Mouse (Mus musculus) hindbrain, embryonic 16.5 days (tissue): ENCODE measurements at regions not wholly inside any gene's neighbourhood (a gene's known extent, or its start where the extent isn't known, plus 50 kb on each side); places are given as distances from the start of the nearest gene placed in this dataset.
A peak's percentile ranks its signal among the peaks of the same experiment; 100 is the strongest.

Source experiments
- ATAC-seq: fragments of 200-750 bp; cut with Nextera tagmentation; 2 replicates; pipeline ENCODE4 v1.8.0; 2017; ENCODE audit warnings: moderate TSS enrichment, moderate library complexity
- H3K27ac ChIP-seq: fragments of 300-500 bp; sonication (generic); 2 replicates; pipeline ENCODE4 v1.5.1; 2014; ENCODE audit warnings: low read depth, mild to moderate bottlenecking, control low read depth, low read length, moderate library complexity
- H3K27me3 ChIP-seq: fragments of 300-500 bp; sonication (generic); replicated peaks from 2 replicates; pipeline ENCODE4 v1.6.1; 2014; ENCODE audit warnings: low read length; ENCODE audit not compliant: control insufficient read depth, insufficient read depth
- H3K36me3 ChIP-seq: fragments of 300-500 bp; sonication (generic); 2 replicates; pipeline ENCODE4 v1.6.1; 2014; ENCODE audit warnings: mild to moderate bottlenecking, low read length, moderate library complexity, mixed read lengths; ENCODE audit not compliant: control insufficient read depth, insufficient read depth
- H3K4me1 ChIP-seq: fragments of 300-500 bp; sonication (generic); 2 replicates; pipeline ENCODE4 v1.6.1; 2014; ENCODE audit warnings: low read depth, low read length; ENCODE audit not compliant: control insufficient read depth, insufficient read depth
- H3K4me2 ChIP-seq: fragments of 300-500 bp; sonication (generic); 2 replicates; pipeline ENCODE4 v1.6.1; 2014; ENCODE audit warnings: mild to moderate bottlenecking, low read length, control low read depth, moderate library complexity
- H3K4me3 ChIP-seq: fragments of 300-500 bp; sonication (generic); 2 replicates; pipeline ENCODE4 v1.5.1; 2014; ENCODE audit warnings: mild to moderate bottlenecking, low read length, control low read depth, moderate library complexity
- H3K9ac ChIP-seq: fragments of 300-500 bp; sonication (generic); 2 replicates; pipeline ENCODE4 v1.6.1; 2014; ENCODE audit warnings: low read depth, mild to moderate bottlenecking, control low read depth, low read length, moderate library complexity
- H3K9me3 ChIP-seq: fragments of 300-500 bp; sonication (generic); 2 replicates; pipeline ENCODE4 v1.6.1; 2014; ENCODE audit warnings: mild to moderate bottlenecking, low read length, moderate library complexity; ENCODE audit not compliant: control insufficient read depth
- WGBS: fragments of 180-500 bp; shearing (Covaris S2); extraction: QIAGEN DNeasy Blood & Tissue Kit; methylation state at CpG from one replicate; pipeline ENCODE4 v1.1.7; 2014; 5-methylcytosine and 5-hydroxymethylcytosine counted together

DNA sequence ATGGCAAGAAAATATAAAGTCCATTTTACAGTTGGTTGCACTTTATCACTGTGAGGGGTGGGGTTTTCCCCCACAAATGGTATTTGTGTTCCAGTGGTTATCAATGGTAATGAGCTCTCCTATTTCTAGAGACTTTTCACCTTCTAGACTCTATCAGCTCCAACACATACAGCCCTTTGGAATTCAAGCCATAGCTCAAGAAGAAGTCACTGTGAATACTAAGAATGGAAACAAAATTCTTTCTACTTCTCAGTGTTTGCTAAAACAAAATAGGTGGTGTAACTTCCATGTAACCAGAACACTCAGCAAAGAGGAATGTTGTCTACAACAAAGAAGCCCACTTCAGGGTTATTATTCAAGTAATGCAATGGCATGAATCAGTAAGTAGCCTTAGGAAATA is 173.8 kb upstream of the Tmco5 start:
- H3K4me1 ChIP-seq: no peaks in the 10 kb centered on the region
- ATAC-seq: no peak
- no peak overlapping the region for H3K9ac ChIP-seq
- no peaks in the 10 kb centered on the region for H3K9me3 ChIP-seq
- no peak overlapping the region for H3K27ac ChIP-seq
- H3K27me3 ChIP-seq: no peaks in the 10 kb centered on the region
- H3K4me2 ChIP-seq: no peak overlapping the region
- H3K4me3 ChIP-seq: no peak overlapping the region
- no peaks in the 10 kb centered on the region for H3K36me3 ChIP-seq

GRCm38 (mm10) chr2:116709608-116710007 is 168.9 kb upstream of the Tmco5 start:
- Histone ChIP-seq H3K4me2 (no peak overlapping the region), H3K9ac (no peak overlapping the region), H3K4me3 (no peak overlapping the region), H3K27ac (no peak overlapping the region), H3K4me1 (no peaks in the 10 kb centered on the region), H3K9me3 (no peaks in the 10 kb centered on the region), H3K27me3 (no peaks in the 10 kb centered on the region), H3K36me3 (no peaks in the 10 kb centered on the region)
- 70% methylated on average over 4 of the region's 4 CpGs for WGBS
- ATAC-seq: no peak

DNA sequence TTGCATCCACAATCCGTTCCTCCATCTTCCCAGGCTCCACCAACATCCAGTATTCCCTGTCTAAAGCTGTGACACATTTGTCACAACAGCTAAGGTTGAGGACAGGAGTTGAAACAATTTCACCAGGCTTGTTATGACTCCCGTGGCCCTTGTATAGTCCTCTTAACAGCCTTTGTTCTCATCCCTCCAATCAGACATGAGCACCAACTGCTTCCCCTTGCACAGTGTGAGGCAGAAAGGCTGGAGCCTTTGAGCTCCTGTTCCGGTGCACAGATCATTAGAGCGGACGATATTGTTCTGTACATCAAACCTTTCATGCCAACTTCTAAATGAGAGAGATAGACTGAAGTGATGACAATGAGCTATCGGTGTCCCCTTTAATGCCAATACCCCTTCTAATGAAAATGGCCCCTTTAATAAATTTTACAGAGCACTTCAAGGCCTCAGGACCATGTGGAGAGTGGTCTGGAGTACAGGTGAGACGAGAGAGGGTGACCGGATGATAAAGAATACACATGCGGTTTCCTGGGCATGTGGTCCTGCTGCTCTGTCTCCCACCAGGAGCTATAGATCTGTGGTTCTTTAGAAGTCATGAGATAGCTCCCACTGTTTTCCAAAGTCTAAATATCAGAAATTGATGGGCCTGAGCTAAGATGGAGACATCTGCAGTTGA is 161.8 kb upstream of the Tmco5 start:
- no peak overlapping the region for H3K4me3 ChIP-seq
- no peaks in the 10 kb centered on the region for H3K9me3 ChIP-seq
- H3K4me1 ChIP-seq: no peaks in the 10 kb centered on the region
- no peak overlapping the region for H3K27ac ChIP-seq
- ATAC-seq: no peak
- no peak overlapping the region for H3K9ac ChIP-seq
- no peaks in the 10 kb centered on the region for H3K27me3 ChIP-seq
- WGBS: 57% methylated on average over 9 of the region's 9 CpGs
- H3K36me3 ChIP-seq: no peaks in the 10 kb centered on the region
- no peak overlapping the region for H3K4me2 ChIP-seq

GRCm38 (mm10) chr2:116718637-116719036 is 159.9 kb upstream of the Tmco5 start:
- H3K27ac ChIP-seq: no peak overlapping the region
- H3K4me1 ChIP-seq: no peaks in the 10 kb centered on the region
- no peak overlapping the region for H3K9ac ChIP-seq
- H3K4me2 ChIP-seq: no peak overlapping the region
- H3K27me3 ChIP-seq: no peaks in the 10 kb centered on the region
- H3K9me3 ChIP-seq: no peaks in the 10 kb centered on the region
- H3K36me3 ChIP-seq: no peaks in the 10 kb centered on the region
- ATAC-seq: no peak
- WGBS: 91% methylated on average over 5 of the region's 5 CpGs
- no peak overlapping the region for H3K4me3 ChIP-seq

DNA sequence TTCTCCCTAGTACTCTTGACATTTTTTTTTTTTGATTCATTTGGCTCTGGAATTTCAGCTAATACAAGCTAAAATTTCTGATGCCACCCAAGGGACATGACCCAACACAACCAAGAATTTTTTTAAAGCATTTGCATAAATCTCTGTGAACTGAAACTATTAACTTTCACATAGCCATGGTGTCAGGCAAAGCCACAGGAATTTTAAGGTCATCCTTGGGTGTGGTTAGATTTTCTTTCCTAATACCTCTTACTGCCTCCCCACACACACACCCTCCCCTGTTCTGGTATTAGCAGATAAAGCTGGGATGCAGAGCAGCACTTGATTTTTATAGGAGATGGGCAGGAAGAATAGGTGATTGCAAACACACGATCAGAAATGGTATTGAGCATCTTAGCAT is 150.9 kb upstream of the Tmco5 start:
- no peak overlapping the region for H3K4me3 ChIP-seq
- H3K36me3 ChIP-seq: no peaks in the 10 kb centered on the region
- H3K9me3 ChIP-seq: no peaks in the 10 kb centered on the region
- no peak overlapping the region for H3K4me2 ChIP-seq
- no peak overlapping the region for H3K9ac ChIP-seq
- no peaks in the 10 kb centered on the region for H3K4me1 ChIP-seq
- no peaks in the 10 kb centered on the region for H3K27me3 ChIP-seq
- no peak for ATAC-seq
- WGBS: 73% methylated on average over 1 of the region's 1 CpGs
- H3K27ac ChIP-seq: no peak overlapping the region

DNA sequence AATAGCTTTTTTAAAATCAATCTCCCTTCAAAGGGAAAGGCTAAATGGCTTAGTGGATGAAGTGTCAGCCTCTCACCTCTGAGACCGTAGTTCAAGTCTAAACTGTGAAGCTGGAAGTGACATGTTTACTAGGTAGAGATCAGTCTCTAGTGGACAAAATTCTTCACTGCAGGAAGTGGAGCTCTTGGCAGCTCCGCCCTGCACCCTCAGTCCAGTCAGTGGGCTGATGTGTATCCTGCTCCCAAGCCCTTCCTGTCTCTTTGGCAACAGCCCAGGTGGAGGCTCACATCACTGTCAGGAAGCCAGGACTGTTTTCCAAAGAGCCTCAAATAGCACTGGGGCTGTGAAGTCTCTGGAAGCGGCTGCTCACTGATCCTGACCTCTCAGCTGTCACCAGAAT is 142.8 kb upstream of the Tmco5 start:
- ATAC-seq: peak; percentile 82

GRCm38 (mm10) chr2:116768459-116769047 is 109.9 kb upstream of the Tmco5 start:
- no peaks in the 10 kb centered on the region for H3K9me3 ChIP-seq
- no peaks in the 10 kb centered on the region for H3K27me3 ChIP-seq
- no peaks in the 10 kb centered on the region for H3K4me1 ChIP-seq
- ATAC-seq: no peak
- no peaks in the 10 kb centered on the region for H3K36me3 ChIP-seq
- no peak overlapping the region for H3K27ac ChIP-seq
- H3K4me2 ChIP-seq: no peak overlapping the region
- WGBS: 59% methylated on average over 15 of the region's 15 CpGs
- H3K9ac ChIP-seq: no peak overlapping the region
- H3K4me3 ChIP-seq: no peak overlapping the region

More for the DNA sequence above, 142.8 kb upstream of the Tmco5 start:
- Histone ChIP-seq H3K4me1 (no peaks in the 10 kb centered on the region), H3K4me2 (no peak overlapping the region), H3K9ac (no peak overlapping the region), H3K27ac (no peak overlapping the region), H3K9me3 (no peaks in the 10 kb centered on the region), H3K27me3 (no peaks in the 10 kb centered on the region), H3K36me3 (no peaks in the 10 kb centered on the region), H3K4me3 (no peak overlapping the region)
- WGBS: 44% methylated on average over 3 of the region's 3 CpGs

DNA sequence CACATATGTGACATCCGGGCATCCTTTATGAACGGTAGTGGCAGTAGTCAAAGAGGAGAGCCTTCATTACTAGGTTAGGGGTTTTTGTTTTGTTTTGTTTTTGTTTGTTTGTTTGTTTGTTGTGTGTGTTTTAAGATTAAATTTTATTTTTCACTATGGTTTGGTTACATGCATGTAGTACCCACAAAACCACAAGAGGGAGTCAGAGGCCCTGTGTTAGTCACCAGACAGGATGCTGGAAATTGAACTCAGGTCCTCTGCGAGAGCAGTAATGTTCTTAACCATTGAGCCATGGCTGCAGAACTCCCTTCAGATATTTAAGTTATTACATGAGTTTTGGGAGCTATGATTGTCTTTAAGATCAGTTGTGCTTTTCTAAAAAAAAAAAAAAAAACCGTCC is 109.3 kb upstream of the Tmco5 start:
- Histone ChIP-seq H3K9me3 (no peaks in the 10 kb centered on the region), H3K4me1 (no peaks in the 10 kb centered on the region), H3K27ac (no peak overlapping the region), H3K4me3 (no peak overlapping the region), H3K9ac (no peak overlapping the region), H3K36me3 (no peaks in the 10 kb centered on the region), H3K27me3 (no peaks in the 10 kb centered on the region), H3K4me2 (no peak overlapping the region)
- ATAC-seq: no peak
- 86% methylated on average over 4 of the region's 4 CpGs for WGBS

- H3K27me3 ChIP-seq: no peaks in the 10 kb centered on the region
- no peaks in the 10 kb centered on the region for H3K4me1 ChIP-seq
- no peak overlapping the region for H3K4me2 ChIP-seq
- no peaks in the 10 kb centered on the region for H3K9me3 ChIP-seq
- H3K4me3 ChIP-seq: no peak overlapping the region
- no peaks in the 10 kb centered on the region for H3K36me3 ChIP-seq
- 85% methylated on average over 6 of the region's 6 CpGs for WGBS
- no peak overlapping the region for H3K9ac ChIP-seq
- no peak for ATAC-seq
- H3K27ac ChIP-seq: no peak overlapping the region
Observed at GRCm38 (mm10) chr2:116772569-116772968, 105.9 kb upstream of the Tmco5 start.
